Mouse (Mus musculus) lung, adult 18-20 months (tissue): ENCODE measurements at regions not wholly inside any gene's neighbourhood (a gene's known extent, or its start where the extent isn't known, plus 50 kb on each side); places are given as distances from the start of the nearest gene placed in this dataset.

Experiments
- DNase-seq, 2 experiments: peaks; one replicate each; pipeline ENCODE4 v3.0.0; 2022; ENCODE audit warnings: mixed read lengths in 2 of 2

- DNase-seq, result no peak
Measured at GRCm38 (mm10) chrX:11861119-11861708, 298.9 kb downstream of the Bcor start.

- DNase-seq, result no peak
Measured at GRCm38 (mm10) chrX:11861892-11862291, 298.3 kb downstream of the Bcor start.

- no peak for DNase-seq
Measured at GRCm38 (mm10) chrX:11863106-11863505, 297.0 kb downstream of the Bcor start.

DNA sequence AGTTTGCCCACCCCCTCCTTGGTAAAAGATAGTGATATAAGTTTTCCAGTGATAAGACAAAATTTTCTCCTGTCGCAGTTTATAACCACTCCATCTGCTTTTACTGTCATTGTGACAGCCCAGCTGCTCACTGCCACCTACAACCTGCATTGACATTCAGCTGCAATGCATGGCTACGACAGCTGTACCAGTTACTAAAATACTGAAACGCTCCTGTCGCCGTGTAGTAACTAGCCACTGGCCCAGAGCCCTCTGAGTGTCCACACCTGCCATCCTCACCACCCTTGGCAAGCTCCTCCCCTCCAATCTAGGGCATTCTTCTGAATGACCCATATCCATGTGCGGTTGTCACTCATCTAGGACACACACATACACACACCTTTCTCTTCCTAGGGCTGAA lies 286.2 kb downstream of the Bcor start:
- DNase-seq, result no peak

DNA sequence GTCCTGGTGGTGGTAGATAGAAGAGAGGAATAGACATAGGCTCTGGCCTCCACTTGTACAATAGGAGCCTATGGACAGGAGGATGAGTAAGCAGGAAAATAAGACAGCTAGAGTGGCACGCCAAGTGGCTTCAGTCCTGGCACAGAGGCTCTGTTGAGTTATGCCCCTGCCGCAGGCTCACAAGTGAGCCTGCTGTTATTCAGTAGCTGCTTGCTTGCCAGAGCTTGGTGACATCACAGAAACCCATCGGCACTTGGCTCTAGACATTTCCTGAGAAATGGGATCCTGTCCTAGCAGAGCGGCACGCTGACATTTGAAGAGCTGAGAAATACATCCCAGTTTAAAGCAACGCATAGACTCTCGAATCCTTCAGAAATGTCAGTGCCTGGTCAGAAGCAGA lies 283.5 kb downstream of the Bcor start:
- no peak for DNase-seq

- no peak for DNase-seq
Measured at GRCm38 (mm10) chrX:11878028-11878427, 282.1 kb downstream of the Bcor start.

DNA sequence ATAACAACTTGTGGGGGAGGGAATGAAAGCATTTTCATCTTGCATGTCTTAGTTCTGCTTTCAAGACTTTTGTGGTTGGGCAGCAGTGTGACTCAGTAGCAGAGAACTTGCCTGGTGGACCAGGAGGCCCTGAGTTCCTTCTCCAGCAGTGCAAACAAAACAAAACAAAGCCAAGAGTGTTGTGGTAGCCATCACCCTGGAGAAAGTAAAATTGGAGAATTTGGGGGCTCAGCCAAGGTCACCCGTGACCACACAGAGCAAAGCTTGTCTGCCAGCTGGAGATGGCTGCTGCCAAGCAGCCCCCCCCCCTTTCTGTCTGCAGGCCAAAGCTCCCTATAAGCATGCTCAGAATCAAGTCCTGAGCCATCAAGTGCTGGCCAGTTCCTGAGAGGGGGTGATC lies 279.2 kb downstream of the Bcor start:
- peak in 1 of 2 experiments; percentile 21 for DNase-seq

DNA sequence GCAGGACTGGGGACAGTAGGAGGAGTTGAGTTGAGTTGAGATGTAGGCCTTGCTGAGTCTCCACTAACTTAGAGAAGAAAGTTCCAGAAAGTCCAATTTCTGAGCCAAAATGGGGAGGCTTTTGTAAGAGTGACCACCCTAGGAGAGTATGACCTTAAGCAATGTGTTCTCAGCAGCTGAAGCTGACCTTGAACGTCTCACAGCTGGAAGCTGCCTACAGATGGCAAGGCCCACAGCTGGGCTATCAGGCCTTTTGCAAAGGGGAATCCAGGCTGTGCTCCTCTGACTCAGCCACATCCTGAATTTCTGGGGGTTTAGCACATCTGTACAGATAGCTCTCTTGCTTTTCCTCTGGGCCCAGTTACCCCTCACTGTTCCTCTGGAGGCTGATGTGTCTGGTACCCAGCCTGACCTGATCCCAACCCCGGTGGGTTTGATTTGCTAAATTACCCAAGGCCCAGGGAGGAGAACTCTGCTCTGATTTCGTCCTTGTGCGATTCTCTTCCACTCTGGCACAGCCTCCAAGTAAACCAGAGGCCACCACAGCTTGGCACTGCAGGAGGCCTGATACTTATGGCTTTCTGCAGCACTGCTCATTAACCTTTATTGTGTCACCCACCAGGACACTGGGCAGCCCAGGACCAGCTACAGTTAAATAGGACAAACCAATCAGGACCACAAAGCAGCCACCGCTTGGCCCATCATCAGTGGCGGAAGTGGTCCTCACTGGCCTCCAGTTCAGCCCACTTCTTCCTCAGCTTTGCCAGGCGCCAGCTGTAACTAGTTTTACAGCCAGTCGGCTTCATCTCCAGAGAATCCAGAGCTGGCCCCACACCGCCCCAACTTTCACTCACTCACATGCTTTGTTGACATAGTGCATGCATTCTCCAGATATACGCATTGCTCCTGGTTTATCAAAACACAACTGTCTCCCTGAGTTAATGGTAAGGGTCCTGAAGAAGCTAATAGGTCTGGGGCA lies 276.1 kb downstream of the Bcor start:
- DNase-seq, result no peak

GRCm38 (mm10) chrX:11892396-11892795 lies 267.8 kb downstream of the Bcor start:
- DNase-seq, result no peak

DNA sequence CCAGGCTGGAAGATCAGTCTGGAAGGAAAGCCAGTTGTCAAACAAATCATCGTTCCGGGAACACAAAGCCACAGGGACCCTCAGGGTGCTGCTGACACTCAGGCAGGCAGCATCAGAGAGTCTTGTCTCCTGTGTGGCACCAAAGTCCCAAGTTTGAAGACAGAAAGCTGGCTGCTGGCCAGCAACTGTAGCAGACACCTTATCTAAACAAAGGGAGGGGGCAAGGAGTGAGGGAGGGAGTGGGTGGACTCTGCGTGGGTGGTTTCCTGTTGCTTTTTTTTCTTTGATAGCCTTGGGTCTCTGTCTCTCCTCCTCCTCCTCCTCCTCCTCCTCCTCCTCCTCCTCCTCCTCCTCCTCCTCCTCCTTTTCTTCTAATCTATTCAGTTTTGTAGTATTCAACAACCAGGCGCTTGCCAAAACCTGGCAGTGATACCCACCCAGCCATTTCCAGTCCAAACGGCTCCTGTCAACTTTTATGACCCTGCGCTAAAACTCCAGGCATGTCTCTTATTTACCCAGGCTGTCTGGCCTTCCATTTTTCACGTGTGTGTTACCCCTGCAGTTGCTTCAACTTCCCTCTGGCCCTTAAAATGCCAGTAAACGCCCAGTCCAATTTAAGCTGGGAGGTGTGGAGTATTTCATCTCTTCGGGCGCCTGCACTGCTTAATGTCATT lies 266.4 kb downstream of the Bcor start:
- DNase-seq, result peak in 1 of 2 experiments; percentile 14

DNA sequence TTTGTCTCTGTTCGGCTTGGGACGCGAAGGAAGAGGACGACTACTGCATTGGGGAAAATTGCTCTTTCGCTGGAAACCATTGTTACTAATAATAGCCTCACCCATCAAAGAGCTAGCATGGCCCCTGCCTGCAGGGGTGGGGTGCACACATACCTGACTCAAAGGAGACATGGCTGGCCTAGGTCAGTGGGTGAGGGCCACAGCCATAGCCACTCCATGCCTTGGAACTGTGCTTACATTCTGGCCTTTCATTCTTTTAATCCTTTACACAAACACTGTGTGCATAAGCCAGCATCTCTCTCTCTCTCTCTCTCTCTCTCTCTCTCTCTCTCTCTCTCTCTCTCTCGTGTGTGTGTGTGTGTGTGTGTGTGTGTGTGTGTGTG lies 265.9 kb downstream of the Bcor start:
- no peak for DNase-seq

GRCm38 (mm10) chrX:11895396-11895795 lies 264.8 kb downstream of the Bcor start:
- peak; percentile 24 to 52 for DNase-seq

DNA sequence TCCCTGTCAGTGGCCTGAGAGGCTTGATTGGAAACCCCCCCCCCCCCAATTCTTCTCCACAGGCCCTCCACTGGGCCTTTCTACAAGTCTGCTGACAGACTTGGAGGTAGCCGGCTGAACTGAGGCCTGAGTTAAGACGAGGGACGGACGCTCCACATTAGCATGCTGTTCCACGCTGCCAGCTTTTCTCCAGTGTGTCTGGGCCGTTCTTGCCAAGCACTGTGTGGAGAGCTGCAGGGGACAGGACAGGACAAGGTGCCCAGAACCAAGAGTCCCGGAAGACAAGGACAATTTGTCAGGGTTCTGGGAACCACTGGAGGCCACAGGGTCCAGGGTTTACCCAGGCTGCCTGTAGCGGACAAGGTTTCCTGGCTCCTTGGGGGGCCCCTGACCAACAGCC lies 261.9 kb downstream of the Bcor start:
- DNase-seq, result no peak

DNA sequence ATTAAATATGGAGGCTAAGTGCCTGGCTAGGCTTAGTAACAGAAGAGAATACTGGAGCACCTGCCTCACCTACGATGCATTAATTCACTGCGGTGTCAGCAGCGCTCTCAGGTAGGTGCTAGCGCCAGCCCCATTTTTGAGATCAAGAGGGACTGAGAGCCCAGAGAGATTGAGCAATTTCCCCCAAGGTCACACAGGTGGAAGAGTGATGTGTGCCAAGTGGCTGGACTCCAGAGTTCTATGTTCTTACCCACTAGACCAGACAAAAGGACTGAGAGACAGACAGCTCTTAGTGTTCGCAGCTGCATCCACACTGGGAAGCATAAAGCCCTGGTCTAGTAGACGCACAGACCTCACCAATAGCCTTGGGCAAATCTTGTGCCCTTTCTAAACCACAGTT lies 261.1 kb downstream of the Bcor start:
- peak; percentile 44 to 53 for DNase-seq

- no peak for DNase-seq
Measured at GRCm38 (mm10) chrX:11899914-11900313, 260.2 kb downstream of the Bcor start.

DNA sequence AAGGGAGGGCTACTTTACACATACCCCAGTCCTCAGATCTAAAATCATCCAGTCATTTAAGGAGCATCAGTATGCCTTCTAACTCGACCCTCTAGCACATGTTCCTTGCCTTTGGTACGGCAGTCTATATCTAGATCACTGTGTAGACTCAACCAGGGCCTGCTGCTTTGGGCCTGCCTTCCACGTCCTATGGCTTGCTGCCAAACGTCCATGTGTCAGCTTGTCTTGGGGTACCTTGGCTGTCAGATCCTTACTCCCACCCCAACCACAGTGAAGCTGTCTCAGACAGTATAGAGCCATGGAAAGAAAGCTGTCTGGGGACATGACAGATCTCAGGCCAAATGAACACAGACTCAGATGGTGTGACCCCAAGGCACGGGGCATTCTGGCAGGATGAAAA lies 258.4 kb downstream of the Bcor start:
- no peak for DNase-seq

DNA sequence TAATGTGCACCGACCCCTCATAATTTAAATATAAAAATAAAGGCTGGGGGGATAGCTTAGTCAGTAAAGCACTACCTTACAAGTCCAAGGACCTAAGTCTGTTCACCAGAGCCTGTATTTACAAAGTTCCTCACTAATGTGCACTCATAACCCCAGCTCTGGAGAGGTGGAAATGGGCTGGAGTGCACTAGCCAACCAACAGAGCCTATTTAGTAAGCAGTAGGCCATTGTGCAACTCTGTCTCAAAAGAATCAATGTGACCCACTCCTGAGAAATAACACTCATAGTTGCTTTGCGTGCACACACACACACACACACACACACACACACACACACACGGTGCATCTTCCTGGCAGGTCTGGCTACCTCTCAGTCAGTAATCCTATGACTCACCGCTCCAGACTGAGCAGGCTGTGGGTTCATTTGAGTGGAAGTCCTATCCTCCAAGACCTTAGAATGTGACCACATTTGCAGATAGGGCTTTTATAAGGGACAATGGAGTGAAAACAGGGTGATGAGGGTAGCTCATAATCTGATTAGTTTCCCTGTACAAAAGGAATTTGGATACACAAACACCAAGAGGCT lies 256.9 kb downstream of the Bcor start:
- DNase-seq, result peak in 1 of 2 experiments; percentile 10

GRCm38 (mm10) chrX:11905231-11905630 lies 254.9 kb downstream of the Bcor start:
- no peak for DNase-seq

GRCm38 (mm10) chrX:11907167-11907566 lies 253.0 kb downstream of the Bcor start:
- no peak for DNase-seq

- DNase-seq, result no peak
Measured at GRCm38 (mm10) chrX:11915984-11916383, 244.2 kb downstream of the Bcor start.

- peak; percentile 21 to 43 for DNase-seq
Measured at GRCm38 (mm10) chrX:11920231-11920630, 239.9 kb downstream of the Bcor start.

GRCm38 (mm10) chrX:11924639-11925302 lies 235.4 kb downstream of the Bcor start:
- no peak for DNase-seq
